Mouse (Mus musculus): Measurements from ENCODE around the gene Slc35g2. TPM values are rescaled to one million over a fixed set of nuclear protein-coding genes. Genes with fewer than 3 reads are reported as not detected.

The Slc35g2 gene
- polyA plus RNA-seq, 1 experiment from 2014 or later = 2.4 TPM

GRCm38 (mm10) chr9:100573300-100573699, 2.4 kb upstream of the Slc35g2 start:
- 67% methylated on average over 2 of the region's 2 CpGs for WGBS
- ATAC-seq (replicated peaks; ENCODE audit: low FRiP score) (no peak), DNase-seq (ENCODE audit: low spot score) (no peak)
- Histone ChIP-seq H3K4me1 (replicated peaks; ENCODE audit: control insufficient read depth, insufficient read depth, low read length) (peaks cover 3% of the 10 kb centered on the region; the same call in 1 of the 2 replicates), H3K27me3 (replicated peaks; ENCODE audit: control insufficient read depth, insufficient read depth, low read length) (peaks cover 20% of the 10 kb centered on the region), H3K9ac (ENCODE audit: low read depth, low read length) (no peak overlapping the region), H3K4me2 (no peak overlapping the region), H3K4me3 (ENCODE audit: low read depth, low read length) (no peak overlapping the region), H3K36me3 (ENCODE audit: control insufficient read depth, insufficient read depth, low read length) (no peaks in the 10 kb centered on the region), H3K9me3 (ENCODE audit: control insufficient read depth, low read length) (no peaks in the 10 kb centered on the region), H3K27ac (ENCODE audit: low read depth, low read length) (no peak overlapping the region)

DNA sequence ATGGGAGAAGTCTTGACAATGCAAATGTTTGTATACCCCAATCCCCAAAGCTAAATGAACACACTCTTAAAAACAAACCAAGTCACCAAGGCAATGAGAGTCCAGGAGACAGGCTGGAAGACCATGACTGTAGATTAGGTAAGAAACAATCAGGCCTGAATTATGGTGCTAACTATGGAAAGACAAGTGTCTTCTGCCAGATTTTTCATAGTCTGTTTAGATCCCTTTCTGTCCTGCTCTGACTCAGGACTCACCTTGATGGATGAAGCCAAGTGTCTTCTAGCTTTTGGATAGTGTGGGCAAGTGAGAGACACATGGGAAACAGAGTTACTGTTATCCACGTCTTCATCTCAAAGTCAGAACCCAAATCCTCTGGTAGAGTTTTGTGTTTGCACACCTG, 621 bp upstream of the Slc35g2 start:
- Histone ChIP-seq H3K4me3 (ENCODE audit: low read depth, low read length) (no peak overlapping the region; the same call in 1 of the 2 replicates), H3K9ac (ENCODE audit: low read depth, low read length) (no peak overlapping the region), H3K4me2 (peak overlapping the region; percentile 90; the same call in 1 of the 2 replicates), H3K36me3 (ENCODE audit: control insufficient read depth, insufficient read depth, low read length) (no peaks in the 10 kb centered on the region), H3K9me3 (ENCODE audit: control insufficient read depth, low read length) (no peaks in the 10 kb centered on the region), H3K27me3 (replicated peaks; ENCODE audit: control insufficient read depth, insufficient read depth, low read length) (peaks cover 20% of the 10 kb centered on the region), H3K27ac (ENCODE audit: low read depth, low read length) (no peak overlapping the region), H3K4me1 (replicated peaks; ENCODE audit: control insufficient read depth, insufficient read depth, low read length) (peaks cover 3% of the 10 kb centered on the region; the same call in 1 of the 2 replicates)
- no peak for DNase-seq (ENCODE audit: low spot score)
- 70% methylated on average over 1 of the region's 1 CpGs for WGBS
- no peak for ATAC-seq (replicated peaks; ENCODE audit: low FRiP score)

GRCm38 (mm10) chr9:100569798-100570625, 878 bp downstream of the Slc35g2 start:
- peak overlapping the region; percentile 64 for H3K4me3 ChIP-seq (ENCODE audit: low read depth, low read length)
- peak overlapping the region; percentile 90 for H3K4me2 ChIP-seq
- peaks cover 20% of the 10 kb centered on the region for H3K27me3 ChIP-seq (replicated peaks; ENCODE audit: control insufficient read depth, insufficient read depth, low read length)
- no peaks in the 10 kb centered on the region for H3K36me3 ChIP-seq (ENCODE audit: control insufficient read depth, insufficient read depth, low read length)
- no peaks in the 10 kb centered on the region for H3K9me3 ChIP-seq (ENCODE audit: control insufficient read depth, low read length)
- peak; percentile 53; the same call in 1 of the 2 replicates for ATAC-seq (replicated peaks; ENCODE audit: low FRiP score)
- 10% methylated on average over 32 of the region's 32 CpGs for WGBS
- no peak overlapping the region for H3K27ac ChIP-seq (ENCODE audit: low read depth, low read length)
- peaks cover 3% of the 10 kb centered on the region; the same call in 1 of the 2 replicates for H3K4me1 ChIP-seq (replicated peaks; ENCODE audit: control insufficient read depth, insufficient read depth, low read length)
- peak; percentile 43 for DNase-seq (ENCODE audit: low spot score)
- H3K9ac ChIP-seq (ENCODE audit: low read depth, low read length) = peak overlapping the region; percentile 58

DNA sequence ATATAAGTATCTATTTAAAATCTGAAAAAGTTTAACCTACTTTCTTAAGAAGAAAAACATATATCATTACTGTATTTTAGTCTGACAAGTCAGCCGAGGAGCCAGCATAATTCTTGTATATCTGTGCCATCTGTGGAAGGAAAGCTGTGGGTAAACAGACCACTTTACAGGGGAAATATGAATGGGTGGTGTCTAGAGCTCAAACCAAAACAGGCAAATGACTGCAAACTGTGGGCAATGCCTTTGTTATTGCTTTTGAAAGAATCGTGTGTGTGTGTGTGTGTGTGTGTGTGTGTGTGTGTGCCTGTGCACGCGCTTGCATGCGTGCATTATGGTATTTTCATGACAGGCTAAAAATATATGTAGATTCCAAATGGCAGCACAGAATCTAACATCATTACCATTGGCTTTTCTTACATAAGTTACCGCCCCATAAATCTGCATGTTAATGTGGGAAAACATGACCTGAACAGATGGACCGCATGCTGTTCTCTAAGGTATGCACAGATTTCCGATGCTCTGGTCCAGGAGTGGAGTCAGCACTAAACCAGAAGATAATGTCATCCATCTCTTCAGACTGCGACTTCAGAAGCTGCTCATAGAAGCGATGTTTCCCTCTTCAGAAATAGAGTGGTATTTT, 10.5 kb downstream of the Slc35g2 start:
- Histone ChIP-seq H3K9me3 (ENCODE audit: control insufficient read depth, low read length) (no peaks in the 10 kb centered on the region), H3K4me3 (ENCODE audit: low read depth, low read length) (no peak overlapping the region), H3K4me1 (replicated peaks; ENCODE audit: control insufficient read depth, insufficient read depth, low read length) (no peaks in the 10 kb centered on the region), H3K9ac (ENCODE audit: low read depth, low read length) (no peak overlapping the region), H3K27ac (ENCODE audit: low read depth, low read length) (no peak overlapping the region), H3K27me3 (replicated peaks; ENCODE audit: control insufficient read depth, insufficient read depth, low read length) (no peaks in the 10 kb centered on the region), H3K36me3 (ENCODE audit: control insufficient read depth, insufficient read depth, low read length) (no peaks in the 10 kb centered on the region), H3K4me2 (no peak overlapping the region)
- ATAC-seq (replicated peaks; ENCODE audit: low FRiP score) = no peak
- no peak for DNase-seq (ENCODE audit: low spot score)
- WGBS = 86% methylated on average over 10 of the region's 10 CpGs

DNA sequence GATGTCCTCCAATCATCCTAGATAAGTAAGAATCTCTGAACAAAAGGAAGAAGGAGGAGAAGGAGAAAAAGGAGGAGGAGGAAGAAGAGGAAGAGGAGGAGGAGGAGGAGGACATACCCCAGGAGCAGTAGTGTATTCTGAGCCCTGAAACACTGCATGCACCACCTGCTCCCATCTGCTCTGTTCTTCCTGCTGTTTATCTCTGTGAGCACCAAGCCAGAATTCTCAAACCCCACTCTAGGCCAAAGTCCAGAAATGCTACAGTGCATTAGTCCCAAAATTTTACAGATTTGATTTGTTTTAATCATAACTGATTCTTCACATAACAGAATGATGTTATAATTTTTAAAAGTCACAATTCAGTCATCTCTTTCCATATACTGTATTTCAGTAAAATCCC, 11.9 kb downstream of the Slc35g2 start:
- H3K4me1 ChIP-seq (replicated peaks; ENCODE audit: control insufficient read depth, insufficient read depth, low read length) = no peaks in the 10 kb centered on the region
- no peaks in the 10 kb centered on the region for H3K36me3 ChIP-seq (ENCODE audit: control insufficient read depth, insufficient read depth, low read length)
- no peak overlapping the region for H3K4me3 ChIP-seq (ENCODE audit: low read depth, low read length)
- H3K9ac ChIP-seq (ENCODE audit: low read depth, low read length) = no peak overlapping the region
- no peak for DNase-seq (ENCODE audit: low spot score)
- no peak overlapping the region for H3K4me2 ChIP-seq
- H3K9me3 ChIP-seq (ENCODE audit: control insufficient read depth, low read length) = no peaks in the 10 kb centered on the region
- no peak for ATAC-seq (replicated peaks; ENCODE audit: low FRiP score)
- no peaks in the 10 kb centered on the region for H3K27me3 ChIP-seq (replicated peaks; ENCODE audit: control insufficient read depth, insufficient read depth, low read length)
- no peak overlapping the region for H3K27ac ChIP-seq (ENCODE audit: low read depth, low read length)

DNA sequence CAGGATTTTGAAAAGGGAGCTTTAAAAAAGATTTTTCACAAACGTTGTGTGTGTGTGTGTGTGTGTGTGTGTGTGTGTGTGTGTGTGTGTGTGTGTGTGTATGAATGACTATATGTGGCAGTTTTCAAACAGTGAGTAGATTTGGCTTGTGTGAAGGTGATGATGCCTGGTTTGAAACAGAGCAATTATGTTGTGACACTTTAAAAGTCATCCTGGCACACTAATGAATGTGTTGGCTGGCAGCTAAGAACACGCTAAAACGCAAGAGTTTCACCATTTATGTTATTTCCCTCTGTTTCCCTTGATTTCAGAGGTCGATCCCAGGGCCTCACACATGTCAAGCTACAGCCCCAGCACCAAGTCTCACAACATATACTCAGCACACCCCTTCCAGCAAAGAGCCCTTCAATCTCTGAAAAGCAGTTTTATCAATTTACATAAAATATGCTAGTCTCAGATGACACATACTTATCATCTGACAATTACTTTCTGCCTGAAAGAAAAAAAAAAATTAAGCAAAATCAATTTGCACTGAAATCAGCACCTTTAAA, 12.8 kb downstream of the Slc35g2 start:
- 76% methylated on average over 4 of the region's 4 CpGs for WGBS
- Histone ChIP-seq H3K9me3 (ENCODE audit: control insufficient read depth, low read length) (no peaks in the 10 kb centered on the region), H3K27ac (ENCODE audit: low read depth, low read length) (no peak overlapping the region), H3K36me3 (ENCODE audit: control insufficient read depth, insufficient read depth, low read length) (no peaks in the 10 kb centered on the region), H3K27me3 (replicated peaks; ENCODE audit: control insufficient read depth, insufficient read depth, low read length) (no peaks in the 10 kb centered on the region), H3K4me1 (replicated peaks; ENCODE audit: control insufficient read depth, insufficient read depth, low read length) (no peaks in the 10 kb centered on the region), H3K4me2 (no peak overlapping the region), H3K9ac (ENCODE audit: low read depth, low read length) (no peak overlapping the region), H3K4me3 (ENCODE audit: low read depth, low read length) (no peak overlapping the region)
- ATAC-seq (replicated peaks; ENCODE audit: low FRiP score) (no peak), DNase-seq (ENCODE audit: low spot score) (no peak)

DNA sequence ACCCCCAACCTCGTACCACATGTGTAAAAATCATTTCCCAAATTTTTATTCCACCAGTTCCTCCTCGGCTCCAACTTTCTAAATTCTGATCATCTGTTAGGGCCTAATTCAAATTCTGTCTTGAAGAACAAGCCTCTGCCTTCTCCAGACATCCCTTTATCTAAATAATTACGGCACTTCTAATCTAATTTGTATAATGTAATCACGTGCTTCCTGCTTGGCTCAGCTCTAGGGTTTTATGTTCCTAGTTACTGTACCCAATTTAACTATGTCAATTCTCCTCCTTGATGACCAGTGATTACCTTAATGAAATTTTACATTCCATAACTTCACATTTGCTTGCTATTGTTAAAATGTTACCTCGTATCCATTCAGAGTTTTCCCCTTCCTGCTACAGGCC, 15.2 kb downstream of the Slc35g2 start:
- ATAC-seq (replicated peaks; ENCODE audit: low FRiP score) = no peak
- no peak overlapping the region for H3K9ac ChIP-seq (ENCODE audit: low read depth, low read length)
- H3K27ac ChIP-seq (ENCODE audit: low read depth, low read length) = no peak overlapping the region
- no peak overlapping the region for H3K4me3 ChIP-seq (ENCODE audit: low read depth, low read length)
- H3K4me2 ChIP-seq = no peak overlapping the region
- no peaks in the 10 kb centered on the region for H3K27me3 ChIP-seq (replicated peaks; ENCODE audit: control insufficient read depth, insufficient read depth, low read length)
- WGBS = 69% methylated on average over 5 of the region's 5 CpGs
- no peaks in the 10 kb centered on the region for H3K4me1 ChIP-seq (replicated peaks; ENCODE audit: control insufficient read depth, insufficient read depth, low read length)
- no peak for DNase-seq (ENCODE audit: low spot score)
- H3K9me3 ChIP-seq (ENCODE audit: control insufficient read depth, low read length) = no peaks in the 10 kb centered on the region
- no peaks in the 10 kb centered on the region for H3K36me3 ChIP-seq (ENCODE audit: control insufficient read depth, insufficient read depth, low read length)

GRCm38 (mm10) chr9:100548313-100548712, 22.6 kb downstream of the Slc35g2 start:
- Histone ChIP-seq H3K4me2 (no peak overlapping the region), H3K27ac (ENCODE audit: low read depth, low read length) (no peak overlapping the region), H3K4me3 (ENCODE audit: low read depth, low read length) (no peak overlapping the region), H3K9ac (ENCODE audit: low read depth, low read length) (no peak overlapping the region), H3K4me1 (replicated peaks; ENCODE audit: control insufficient read depth, insufficient read depth, low read length) (no peaks in the 10 kb centered on the region; the same call in 1 of the 2 replicates), H3K27me3 (replicated peaks; ENCODE audit: control insufficient read depth, insufficient read depth, low read length) (no peaks in the 10 kb centered on the region), H3K36me3 (ENCODE audit: control insufficient read depth, insufficient read depth, low read length) (no peaks in the 10 kb centered on the region), H3K9me3 (ENCODE audit: control insufficient read depth, low read length) (peaks cover 6% of the 10 kb centered on the region; the same call in 1 of the 2 replicates)
- DNase-seq (ENCODE audit: low spot score) (no peak), ATAC-seq (replicated peaks; ENCODE audit: low FRiP score) (no peak)
- 87% methylated on average over 2 of the region's 2 CpGs for WGBS
